Mouse (Mus musculus): Measurements from ENCODE around the gene Inpp4b.

GRCm38 (mm10) chr8:81757580-81758144 lies 415.3 kb downstream of the Inpp4b start:
- TF ChIP-seq CTCF (IDR thresholded peaks at IDR 0.05; ENCODE audit: extremely low read depth, insufficient read length, insufficient replicate concordance, low read depth, low read length) (no peak), POLR2A (IDR thresholded peaks at IDR 0.05; ENCODE audit: low read depth, low read length) (no peak)

All from small intestine, adult 2 months (tissue).